Mouse (Mus musculus) lung, postnatal 4 days (tissue): Measurements from ENCODE around the gene Cd46.
A peak's percentile ranks its signal among the peaks of the same experiment; 100 is the strongest.

Experiments used
- DNase-seq, 2 experiments: peaks; one replicate each; pipeline ENCODE4 v3.0.0; 2021

Gene Cd46

GRCm38 (mm10) chr1:195018089-195018999, 73.7 kb downstream of the Cd46 start:
- peak; percentile 24 to 64 for DNase-seq

- DNase-seq: no peak
Observed at GRCm38 (mm10) chr1:195017626-195018025, 74.4 kb downstream of the Cd46 start.

- DNase-seq: peak; percentile 36 to 61
Observed at GRCm38 (mm10) chr1:195016811-195017501, 75.1 kb downstream of the Cd46 start.

DNA sequence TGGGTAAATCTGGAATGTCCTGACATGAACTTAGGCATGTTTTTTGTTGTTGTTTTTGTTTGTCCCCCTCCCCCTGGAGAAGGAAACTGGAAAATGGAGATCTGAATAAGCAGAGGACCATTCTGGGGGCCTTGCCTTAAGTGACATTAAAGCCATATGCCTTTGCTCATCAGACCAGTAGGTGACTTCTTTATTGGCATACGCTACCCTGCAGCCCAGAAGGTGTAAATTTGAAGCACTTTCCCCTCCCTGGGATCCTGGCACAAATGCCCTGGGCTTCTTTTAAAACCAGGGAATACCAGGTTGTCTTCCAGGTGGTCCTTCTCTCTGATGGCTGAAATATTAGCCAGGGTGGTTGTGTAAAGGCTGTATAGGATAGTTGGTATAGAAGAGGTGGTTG, 76.8 kb downstream of the Cd46 start:
- no peak for DNase-seq

- no peak for DNase-seq
Observed at GRCm38 (mm10) chr1:195014201-195014885, 77.7 kb downstream of the Cd46 start.

GRCm38 (mm10) chr1:195012531-195012930, 79.5 kb downstream of the Cd46 start:
- DNase-seq: no peak

DNA sequence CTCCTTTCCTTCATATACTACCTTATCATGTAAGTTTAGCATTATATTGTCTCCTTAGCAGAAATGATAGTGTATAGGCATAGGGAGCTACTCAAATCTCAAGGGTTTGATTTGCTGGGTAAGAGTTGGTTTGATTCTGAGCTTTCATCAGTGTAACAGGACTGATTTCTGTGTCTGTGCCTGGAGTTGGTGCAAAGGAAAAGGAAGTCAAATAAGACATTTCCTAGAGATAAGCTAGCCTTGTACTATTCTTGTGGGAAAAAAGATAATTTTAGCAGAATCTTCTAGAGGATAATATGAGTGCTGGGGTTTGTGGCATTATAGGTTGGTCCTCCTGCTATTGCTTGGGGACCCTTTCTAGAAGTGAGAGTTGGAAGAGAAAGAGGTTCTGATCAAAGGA, 85.8 kb downstream of the Cd46 start:
- no peak for DNase-seq

- no peak for DNase-seq
Observed at GRCm38 (mm10) chr1:195004194-195004593, 87.9 kb downstream of the Cd46 start.

DNA sequence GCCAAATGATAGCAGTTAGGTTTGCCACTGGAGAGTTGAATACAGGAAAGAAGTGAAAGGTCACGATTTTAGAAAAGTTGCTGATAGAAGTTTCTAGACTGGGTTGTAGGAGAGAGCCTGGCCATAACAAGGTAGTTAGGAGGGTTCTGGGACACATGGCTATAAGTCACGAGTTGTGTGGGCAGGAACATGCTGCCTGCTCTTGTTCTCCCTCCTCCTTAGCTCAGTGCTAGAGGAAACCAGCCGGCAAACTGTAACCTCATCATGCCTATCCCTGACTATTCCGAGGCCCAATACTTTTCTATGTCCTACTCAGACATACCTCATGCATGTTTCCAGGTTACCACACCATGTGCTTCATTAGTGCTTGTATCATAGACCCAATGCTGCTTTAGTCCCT, 88.7 kb downstream of the Cd46 start:
- no peak for DNase-seq

DNA sequence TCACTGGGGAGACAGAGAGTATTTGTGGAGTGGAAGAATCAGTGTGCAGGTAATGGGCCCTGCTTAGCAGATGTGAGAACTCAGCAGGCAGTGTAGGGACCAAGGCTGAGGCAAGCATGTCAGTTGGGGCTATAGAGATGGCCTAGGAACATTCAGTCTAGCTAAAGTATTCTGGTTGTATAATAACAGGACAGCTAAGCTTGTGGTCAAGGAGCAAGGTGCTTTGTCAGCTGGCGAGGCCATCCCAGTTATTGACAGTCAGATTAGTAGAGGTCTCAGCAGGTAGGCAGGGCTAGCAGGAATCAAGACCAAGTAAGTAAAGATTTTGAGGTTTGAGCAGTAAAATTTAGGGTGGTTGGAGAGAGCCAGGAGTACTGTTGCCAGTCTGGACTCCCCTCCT, 93.7 kb downstream of the Cd46 start:
- DNase-seq: no peak

DNA sequence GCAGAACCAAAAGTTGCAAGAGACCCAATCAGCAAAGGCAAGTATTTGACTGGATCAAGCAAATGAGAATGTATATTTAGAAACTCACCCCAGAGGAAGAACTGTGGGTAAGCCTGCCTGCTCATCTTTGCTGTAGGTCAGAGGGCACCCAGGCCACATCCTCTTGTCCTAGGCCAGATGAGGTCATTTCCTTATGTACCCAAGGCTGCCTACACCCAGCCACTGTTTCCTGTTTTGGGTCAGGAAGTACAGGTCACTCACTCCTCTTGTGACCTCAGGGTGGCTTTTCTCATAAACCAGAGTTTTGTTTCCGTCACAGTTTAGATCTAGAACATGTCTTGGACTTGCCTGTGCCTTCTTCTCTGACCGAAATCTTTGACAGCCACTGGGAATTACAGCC, 96.9 kb downstream of the Cd46 start:
- peak; percentile 63 to 72 for DNase-seq

- no peak for DNase-seq
Observed at GRCm38 (mm10) chr1:194994262-194994661, 97.8 kb downstream of the Cd46 start.

DNA sequence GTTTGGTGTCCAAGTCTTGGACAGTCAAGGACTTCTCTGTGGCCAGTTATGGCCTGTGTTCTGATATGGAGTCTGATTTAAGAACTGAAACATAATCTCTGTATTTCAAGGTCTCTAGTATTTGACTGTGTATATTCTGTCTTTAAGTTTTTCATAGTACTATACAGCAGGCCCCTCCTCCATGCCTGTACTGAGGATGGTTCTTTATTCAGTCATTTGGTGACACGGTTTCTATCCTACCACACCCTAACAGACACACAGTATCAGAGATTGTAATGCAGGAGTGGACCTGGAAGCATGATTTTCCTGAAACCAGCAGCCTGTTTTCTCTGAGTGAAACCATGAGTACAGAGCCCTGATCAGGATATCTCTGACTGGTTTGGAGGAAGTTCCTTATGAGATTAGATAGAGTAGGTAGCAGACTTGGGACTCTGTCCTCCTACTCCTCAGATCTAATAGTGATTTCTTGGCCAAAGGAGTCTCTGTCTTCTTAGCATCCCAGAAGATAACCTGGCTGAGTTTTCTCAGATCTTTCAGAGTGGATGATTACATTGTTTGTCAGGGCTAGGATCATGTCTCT, 98.5 kb downstream of the Cd46 start:
- no peak for DNase-seq

- DNase-seq: no peak
Observed at GRCm38 (mm10) chr1:194992589-194993317, 99.3 kb downstream of the Cd46 start.

GRCm38 (mm10) chr1:194991654-194992053, 100.4 kb downstream of the Cd46 start:
- no peak for DNase-seq

GRCm38 (mm10) chr1:194990976-194991375, 101.1 kb downstream of the Cd46 start:
- DNase-seq: no peak

DNA sequence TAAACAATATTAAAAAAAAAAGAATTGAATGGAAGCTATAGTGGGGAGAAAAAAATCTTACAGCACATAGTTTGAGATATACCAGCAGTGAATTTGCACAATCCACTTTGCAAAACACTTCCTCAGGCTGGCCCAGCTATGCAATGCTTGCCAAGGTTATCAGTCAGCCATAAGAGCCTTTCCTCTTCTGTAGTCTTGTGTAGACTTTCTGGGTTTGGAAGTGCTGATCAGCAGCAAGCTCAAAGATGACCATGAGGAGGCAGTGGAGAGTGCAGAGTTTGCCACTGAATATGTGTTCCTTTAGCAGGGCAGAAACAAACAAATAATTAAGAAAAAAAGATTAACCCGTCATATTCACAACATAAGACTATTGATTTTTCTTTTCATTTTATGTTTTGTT, 103.0 kb downstream of the Cd46 start:
- peak in 1 of 2 experiments; percentile 10 for DNase-seq
